Mouse (Mus musculus) layer of hippocampus, adult 9-10 months (tissue): ENCODE results near the gene Kank3.
"Not testable (repeated sequence)": the region's sequence is repeated elsewhere in the genome, so short reads cannot be mapped to it uniquely, and the experiment has no call there.

Experiments
- DNase-seq: peaks from one replicate; pipeline ENCODE4 v3.0.0; 2022; ENCODE audit warnings: low spot score

Kank3 gene

DNA sequence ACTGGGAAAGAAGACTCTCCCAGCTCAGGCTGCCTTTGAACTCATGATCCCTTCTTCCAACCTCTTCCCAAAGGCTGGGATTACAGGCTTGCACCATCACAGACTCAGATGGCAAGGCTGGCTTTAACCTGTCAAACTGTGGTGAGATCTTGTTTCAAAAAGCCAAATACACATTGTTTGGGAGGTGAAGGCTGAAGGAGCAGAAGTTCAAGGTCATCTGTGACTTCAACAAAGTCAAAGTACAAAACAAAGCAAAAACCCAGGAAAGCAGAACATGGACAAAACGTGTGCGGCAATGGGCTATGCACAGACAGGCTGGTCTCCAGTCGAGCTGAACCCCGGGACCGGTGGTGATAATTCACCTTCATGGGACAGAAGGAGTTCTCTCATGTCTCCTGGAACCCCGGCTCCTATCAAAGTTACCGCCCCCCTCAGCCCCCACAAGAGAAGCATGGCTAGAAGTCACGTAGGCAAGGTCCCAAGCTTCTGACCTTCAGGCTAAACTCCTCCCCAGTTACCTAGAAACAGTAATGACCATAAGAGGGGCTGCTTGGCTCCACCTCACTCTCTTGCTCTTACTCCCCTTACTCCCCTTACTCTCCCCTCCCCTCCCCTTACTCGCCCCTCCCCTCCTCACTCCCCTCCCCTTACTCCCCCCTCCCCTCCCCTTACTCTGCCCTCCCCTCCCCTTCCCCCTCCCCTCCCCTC lies 3.0 kb upstream of the Kank3 start:
- no peak for DNase-seq

DNA sequence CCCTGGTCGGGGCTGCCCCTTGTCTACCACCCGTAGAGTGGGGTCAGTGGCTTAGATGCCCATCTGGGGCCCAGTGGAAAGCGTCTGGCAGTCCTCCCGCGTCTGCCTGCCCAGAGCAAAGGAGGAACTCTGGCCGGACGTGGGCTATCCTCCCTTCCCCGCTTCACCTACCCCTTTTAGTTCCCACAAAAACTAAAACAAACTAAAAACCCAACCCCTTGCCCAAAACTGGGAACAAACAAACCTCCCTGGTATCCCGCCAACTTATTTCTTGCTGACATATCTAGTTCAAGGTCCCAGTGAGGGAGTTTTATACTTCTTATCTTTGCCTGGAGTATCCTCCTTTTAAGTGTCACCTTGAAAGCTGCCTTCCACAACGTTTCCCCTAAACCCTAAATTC lies 2.1 kb upstream of the Kank3 start:
- DNase-seq: no peak

DNA sequence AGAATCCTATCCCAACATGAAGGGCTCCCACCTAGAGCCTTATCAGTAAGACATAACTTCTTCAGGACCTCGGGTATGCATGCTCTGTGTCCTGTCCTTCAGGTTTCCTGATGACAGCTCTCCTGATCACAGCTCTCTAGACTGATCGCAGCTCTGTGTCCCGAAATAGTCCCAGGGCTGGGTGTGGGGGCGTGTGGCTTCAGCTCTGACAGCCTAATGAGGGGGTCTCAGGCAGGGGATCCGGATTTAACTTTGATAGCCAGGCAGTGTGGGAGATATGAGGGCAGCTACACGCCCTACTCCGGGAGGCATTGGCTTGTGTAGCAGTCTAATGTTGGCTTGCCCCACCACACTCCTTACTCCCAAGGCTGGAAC lies 810 bp downstream of the Kank3 start:
- DNase-seq: no peak

DNA sequence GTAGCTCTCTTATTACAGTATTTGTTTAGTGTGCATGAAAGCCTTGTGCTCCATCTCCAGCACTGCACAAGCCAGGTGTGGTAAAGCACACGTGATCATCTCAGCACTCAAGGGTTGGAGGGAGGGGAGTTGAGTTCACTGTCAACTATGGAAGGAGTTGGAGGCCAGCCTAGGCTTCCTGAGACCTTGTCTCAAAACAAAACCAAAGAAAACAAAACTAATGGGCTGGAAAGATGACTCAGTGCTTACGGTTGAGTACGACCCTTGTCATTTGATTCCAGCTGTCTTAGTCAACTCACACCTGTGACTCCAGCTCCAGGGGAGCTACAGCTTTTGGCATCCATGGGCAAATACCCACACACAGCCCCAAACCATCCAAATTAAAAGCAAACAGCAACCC lies 2.2 kb downstream of the Kank3 start:
- DNase-seq: no peak

DNA sequence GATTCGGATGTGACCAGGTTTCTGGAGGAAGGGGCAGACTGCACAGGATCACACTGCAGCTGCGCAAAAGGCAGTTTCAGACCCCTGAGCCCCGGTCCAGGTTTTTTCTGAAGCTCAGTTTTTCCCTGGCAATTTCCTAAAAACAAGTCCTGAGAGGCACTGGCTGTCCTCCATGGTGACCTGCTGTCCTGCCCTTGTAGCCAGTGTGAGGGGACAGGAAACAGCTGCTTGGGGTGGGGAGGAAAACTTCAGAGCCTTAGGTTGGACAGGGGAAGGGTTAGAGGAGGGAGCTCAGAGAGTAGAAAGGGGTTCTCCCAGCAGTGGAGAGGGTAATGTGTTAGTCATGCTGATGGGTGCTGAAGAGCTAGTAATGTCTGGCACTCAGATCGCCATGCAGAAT lies 2.7 kb downstream of the Kank3 start:
- DNase-seq: no peak

DNA sequence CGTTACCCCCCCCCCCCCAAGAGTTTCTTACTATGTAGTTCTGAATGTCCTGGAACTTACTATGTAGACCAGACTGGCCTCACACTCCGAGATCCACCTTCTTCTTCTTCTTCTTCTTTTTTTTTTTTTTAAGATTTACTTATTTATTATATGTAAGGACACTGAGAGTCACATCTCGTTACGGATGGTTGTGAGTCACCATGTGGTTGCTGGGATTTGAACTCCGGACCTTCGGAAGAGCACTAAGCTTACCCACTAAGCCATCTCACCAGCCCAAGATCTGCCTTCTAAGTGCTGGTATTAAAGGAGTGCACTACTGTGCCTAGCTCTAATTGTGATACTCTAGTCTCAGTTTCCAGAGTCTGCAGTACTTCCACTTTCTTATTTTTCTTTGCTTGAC lies 5.1 kb downstream of the Kank3 start:
- DNase-seq: no peak

DNA sequence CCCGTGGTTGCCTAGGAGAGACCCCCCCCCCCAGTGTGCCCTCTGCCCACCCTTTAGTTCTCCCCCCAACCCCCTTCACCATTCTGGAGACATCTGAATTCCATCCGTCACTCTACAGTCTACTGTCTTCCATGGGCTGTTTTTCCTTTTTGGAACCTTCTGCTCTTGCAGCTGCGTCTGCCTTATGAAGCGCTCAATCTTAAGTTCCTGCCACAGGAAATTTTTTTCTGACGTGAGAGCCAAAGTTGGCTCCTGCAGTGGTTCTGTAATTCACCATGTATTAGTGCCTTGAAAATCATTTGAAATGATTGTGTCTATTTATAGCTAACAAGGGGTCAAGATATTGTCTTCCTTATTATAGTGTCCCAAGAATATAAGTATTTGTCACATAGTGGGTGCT lies 6.3 kb downstream of the Kank3 start:
- DNase-seq: no peak

DNA sequence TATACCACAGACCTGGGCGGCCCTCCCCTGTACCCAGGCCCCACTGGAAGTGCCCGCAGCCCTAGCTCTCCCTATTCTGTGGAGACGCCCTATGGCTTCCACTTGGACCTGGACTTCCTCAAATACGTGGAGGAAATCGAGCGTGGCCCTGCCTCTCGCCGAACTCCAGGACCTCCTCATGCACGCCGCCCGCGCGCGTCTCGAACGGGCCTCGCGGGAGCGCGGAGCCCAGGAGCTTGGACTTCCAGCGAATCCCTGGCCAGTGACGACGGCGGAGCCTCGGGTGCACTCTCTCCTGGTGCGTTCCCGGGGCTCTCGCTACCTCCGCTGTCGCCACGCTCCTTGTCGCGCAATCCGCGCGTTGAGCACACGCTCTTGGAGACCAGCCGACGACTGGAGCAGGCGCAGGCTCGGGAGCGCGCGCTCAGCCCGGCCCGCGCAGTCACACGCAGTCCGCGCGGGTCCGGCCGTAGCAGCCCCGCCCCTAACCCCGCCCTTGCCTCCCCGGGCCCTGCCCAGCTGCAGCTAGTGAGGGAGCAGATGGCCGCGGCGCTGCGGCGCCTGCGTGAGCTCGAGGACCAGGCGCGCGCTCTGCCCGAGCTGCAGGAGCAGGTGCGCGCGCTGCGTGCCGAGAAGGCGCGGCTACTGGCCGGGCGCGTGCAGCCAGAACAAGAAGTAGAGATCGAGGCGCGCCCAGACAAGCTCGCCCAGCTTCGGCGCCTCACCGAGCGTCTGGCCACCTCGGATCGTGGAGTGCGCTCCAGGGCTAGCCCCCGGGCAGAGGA lies 7.1 kb downstream of the Kank3 start:
- peak; percentile 55 for DNase-seq

DNA sequence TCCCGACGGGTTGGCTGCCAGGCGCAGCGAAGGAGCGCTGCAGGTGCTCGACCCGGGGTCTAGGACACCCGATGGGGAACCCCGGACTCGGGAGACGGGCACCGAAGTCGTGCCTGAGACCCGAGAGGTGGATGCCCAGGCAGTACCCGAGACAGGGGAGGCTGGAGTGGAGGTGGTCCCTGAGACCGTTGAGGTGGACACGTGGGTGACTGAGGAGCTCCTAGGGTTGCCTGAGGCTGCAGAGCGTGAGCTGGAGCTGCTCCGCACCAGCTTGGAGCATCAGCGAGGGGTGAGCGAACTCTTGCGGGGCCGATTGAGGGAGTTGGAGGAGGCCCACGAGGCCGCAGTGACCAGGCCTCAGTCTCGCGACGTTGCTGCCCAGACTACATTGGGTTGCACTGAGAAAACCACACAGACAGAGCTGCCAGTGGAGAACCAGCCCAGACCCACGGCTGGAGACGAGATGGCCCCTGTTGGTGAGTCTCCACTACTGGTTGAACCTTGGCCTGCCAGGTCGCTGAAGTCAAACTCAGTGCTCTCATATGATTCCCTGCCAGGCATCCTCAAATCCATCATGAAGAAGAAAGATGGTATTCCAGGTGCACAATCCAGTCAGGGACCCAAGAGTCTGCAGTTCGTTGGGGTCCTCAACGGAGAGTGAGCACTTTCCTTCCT lies 7.8 kb downstream of the Kank3 start:
- DNase-seq: no peak

DNA sequence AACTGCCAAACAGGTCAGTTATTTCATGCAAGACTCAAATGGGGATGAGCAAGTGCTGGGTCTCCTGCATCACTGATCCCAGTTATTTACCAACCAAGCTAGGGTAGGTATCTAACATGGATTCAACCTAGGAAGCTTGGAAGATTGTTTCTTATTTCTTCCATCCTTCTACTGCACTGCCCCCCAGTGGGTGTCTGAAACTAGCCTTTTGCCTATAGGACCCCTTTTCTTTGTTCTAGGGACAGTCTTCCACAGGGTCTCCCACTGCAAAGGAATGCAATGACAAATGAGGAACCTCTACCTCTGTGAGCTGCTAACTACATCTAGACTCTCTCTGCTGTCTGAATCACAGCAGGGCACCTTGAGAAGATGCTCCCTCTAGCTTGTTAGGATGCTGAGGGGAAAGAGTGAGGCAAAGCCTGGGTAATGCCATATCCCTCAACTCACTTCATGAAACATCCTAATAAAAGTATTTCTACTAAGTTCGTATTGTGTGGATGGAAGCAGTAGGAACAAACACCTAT lies 12.2 kb downstream of the Kank3 start:
- no peak for DNase-seq

DNA sequence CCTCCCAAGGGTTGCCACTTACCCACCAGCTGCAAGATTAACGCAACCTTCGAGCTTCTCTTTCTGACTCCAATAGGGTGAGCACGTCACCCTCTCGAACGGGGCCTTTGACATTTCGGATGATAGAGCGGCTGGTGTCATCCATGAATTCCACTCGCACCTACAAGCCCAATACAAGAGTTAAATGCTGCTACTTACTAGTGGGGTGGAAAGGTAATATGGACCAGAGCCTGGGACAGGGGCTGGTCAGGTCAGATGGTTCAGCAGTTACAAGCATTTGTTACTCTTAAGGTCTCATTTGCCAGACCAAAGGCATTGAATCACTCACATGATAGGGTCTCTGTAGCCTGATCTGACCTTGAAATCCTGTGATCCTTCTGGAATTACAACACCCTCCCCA lies 12.9 kb downstream of the Kank3 start:
- not testable (repeated sequence) for DNase-seq

DNA sequence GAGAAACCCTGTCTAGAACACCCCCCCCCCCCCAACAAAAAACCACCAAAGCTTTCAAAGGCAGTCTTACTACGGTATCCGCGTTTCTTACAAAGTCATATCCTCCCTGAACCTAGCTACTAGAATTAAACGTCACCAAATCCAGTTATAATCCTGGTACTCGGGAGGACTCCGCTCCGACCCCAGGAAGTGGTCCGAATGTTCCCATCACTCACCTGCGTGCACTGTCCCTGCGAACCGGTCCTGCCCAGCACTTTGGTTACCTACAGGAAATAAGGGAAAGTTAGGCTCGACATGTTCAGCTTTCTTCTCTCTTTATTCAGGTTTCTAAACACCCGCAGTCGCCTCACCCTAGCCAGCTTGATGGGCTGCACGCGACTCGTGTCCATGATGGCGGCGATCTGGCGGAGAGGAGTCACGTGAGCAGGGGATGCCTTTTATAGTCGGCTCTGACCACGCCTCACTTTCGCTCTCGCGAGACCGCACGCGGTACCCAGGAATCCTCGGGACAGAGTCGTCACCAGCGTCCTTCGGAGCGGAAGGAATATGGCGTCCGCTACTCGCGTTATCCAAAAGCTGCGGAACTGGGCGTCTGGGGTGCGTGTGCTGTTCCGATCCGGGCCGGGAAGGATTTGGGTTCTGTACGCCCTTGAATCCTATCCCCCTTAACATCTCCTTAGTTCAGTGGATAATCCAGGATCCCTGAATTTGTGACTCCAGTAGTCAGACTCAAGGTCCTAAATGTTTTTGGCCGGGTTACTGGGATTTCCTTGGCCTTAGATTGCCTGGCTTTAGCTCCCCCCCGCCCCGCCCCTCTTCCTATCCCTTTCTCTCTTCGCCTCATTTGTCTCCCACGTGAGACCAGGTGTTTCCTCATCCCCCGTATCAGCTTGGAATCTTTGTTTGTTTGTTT lies 14.0 kb downstream of the Kank3 start, which contains the start of the genes Rps28 and Ndufa7:
TSS of gene Rps28 (minus strand) at position 479 of the 913 bp plus-strand sequence.
TSS of gene Ndufa7 (plus strand) at position 489 of the 913 bp plus-strand sequence.
- peak; percentile 97 for DNase-seq

DNA sequence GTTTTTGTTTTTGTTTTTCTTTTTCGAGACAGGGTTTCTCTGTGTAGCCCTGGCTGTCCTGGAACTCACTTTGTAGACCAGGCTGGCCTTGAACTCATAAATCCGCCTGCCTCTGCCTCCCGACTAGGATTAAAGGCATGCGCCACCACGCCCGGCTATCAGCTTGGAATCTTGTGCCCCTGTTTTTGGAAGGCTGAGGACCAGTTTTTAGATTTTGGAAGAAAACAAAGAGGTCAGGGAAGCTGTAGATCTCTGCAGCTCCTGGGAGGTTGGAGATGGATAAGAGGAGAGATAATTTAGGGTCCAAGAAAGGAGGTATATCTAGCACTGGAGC lies 14.6 kb downstream of the Kank3 start:
- DNase-seq: not testable (repeated sequence)

DNA sequence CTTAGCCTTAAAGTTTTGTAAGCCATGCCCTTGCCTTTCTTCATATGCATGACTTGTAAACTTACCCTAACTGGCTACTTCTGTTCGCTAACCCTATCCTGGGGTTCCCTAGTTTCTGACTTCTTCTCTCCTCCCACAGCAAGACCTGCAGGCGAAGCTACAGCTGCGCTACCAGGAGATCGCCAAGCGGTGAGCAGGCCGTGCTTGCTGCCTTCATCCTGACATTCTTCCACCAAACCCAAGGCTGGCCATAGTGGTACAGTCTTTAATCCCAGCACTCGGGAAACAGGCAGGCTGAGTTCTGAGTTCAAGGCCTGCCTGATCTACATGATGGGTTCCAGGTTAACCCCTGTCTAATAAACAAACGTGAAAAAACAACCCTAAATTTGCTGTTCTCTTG lies 15.1 kb downstream of the Kank3 start:
- DNase-seq: no peak

DNA sequence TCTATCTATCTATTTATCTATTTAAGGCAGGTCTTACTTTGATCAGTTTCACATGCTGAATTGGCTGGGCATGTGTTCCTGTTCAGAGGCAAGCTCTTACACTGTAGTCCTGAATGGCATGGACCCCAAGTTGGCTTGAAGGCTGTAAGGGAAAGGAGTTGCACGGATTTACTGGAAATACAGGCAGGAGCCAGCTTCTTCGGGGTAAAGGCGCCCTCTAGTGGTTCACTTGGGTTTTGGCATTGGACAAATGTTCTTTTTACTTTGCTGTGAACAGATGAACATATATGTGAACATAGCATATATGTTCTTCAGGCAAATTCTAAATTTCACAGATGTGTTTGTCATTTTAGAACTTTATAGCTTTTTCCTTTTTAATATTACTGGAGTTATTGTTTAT lies 16.5 kb downstream of the Kank3 start:
- peak; percentile 55 for DNase-seq

DNA sequence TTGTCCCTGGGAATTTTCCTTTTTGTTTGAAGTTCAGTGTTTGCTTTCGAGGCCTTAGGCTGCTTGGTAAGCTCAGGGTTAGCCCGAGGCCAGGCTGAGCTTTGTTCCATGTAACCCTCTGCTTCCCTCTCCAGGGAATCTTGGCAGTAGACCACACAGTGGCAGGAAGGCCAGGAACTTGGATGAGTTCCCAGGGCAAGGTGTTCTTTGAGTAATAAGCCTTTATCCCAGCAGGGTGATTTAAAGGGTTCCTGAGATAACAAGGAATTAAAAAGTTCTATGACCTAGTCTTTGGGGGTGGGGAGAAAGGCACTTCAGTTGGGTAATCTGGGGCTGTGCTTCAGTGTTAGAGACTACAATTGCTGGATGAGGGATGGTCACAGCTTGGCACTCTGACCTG lies 18.6 kb downstream of the Kank3 start:
- DNase-seq: no peak

DNA sequence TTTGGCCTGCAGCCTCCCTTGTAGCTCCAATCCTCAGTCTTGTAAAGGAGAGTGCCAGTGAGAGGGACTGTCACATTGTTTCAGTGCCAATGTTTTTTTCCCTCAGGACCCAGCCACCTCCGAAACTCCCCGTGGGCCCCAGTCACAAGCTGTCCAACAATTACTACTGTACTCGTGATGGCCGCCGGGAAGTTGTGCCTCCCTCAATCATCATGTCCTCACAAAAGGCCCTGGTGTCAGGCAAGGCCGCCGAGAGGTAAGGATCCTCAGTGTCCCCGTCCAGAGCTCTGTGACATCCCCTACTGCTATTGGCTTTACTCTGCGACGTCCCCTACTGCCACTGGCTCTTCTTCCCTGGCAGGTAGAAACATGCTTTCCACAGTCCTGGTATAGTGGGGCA lies 19.2 kb downstream of the Kank3 start:
- DNase-seq: no peak

DNA sequence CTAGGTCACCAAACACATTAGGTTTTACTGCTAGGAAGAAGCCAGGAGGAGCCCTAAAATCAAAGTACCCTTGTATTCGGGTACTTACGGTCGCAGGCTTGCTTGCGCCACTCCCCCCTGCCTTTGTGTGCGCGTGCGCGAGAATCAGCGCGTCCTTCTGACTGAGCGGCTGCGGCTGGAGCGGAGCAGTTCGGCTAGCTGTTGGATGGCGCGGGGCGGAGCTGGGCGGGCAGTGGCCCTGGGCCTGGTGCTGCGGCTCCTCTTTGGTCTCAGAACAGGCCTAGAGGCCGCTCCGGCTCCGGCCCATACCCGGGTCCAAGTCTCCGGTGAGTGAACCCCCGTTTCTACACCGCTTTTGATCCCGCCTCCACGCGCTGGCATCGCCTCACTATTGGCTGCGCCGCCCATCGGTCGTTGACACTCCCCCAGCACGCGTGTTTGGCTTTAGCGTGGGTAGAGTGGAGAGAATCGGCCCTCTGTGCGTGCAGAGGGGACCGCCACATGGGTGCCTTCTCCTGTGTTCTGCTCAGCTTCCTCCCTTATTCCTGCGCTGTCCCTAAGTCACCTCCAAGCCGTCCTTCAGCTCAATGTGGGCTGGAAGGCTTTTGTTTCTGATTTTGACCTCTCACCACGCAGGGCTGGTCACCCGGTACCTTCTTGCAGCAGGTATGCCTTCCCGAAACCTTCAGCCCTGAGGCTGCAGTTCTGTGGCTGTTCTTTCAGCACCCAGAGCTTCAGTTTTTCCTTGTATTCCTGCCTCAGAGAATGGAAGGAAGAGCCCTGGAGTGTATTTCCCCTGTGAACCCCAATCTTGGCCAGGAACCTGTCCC lies 32.9 kb downstream of the Kank3 start, which contains the start of gene Cd320:
TSS of gene Cd320 (plus strand) at position 126 of the 830 bp plus-strand sequence.
- peak; percentile 86 for DNase-seq

DNA sequence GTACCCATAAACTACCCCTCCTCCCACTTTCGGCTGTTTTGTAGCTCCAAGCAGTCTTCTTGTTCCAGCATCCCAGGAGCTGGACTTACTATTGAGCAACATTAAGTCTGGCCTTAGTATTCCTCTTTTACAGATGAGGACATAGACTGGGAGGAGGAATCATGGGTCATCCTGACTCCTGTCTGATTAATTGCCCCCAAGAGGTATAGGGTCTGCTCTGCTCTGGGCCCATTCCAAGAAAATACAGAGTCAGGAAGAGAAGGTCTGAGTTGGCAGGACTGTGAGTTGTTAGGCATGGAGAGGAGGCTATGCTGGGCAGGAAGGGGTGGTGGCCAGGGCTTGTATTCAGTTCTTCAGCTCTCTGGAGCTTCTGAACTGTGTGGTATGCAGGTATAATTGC lies 33.9 kb downstream of the Kank3 start:
- DNase-seq: no peak

DNA sequence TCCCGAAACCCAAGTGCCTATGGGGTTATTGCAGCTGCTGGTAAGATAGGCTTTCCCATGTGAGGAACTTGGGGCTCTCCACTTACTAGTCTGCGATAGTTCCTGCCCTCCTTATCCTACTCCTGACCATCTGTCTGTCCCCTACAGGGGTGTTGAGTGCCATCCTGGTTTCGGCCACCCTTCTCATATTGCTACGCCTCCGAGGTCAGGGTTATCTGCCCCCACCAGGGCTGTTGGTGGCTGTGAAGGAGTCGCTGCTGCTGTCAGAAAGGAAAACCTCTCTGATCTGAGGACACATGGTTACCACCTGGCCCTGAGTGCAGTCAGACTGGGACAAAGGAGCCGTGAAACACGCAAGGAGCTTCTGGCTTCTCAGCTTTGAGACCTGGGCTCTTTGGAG lies 37.8 kb downstream of the Kank3 start:
- no peak for DNase-seq

DNA sequence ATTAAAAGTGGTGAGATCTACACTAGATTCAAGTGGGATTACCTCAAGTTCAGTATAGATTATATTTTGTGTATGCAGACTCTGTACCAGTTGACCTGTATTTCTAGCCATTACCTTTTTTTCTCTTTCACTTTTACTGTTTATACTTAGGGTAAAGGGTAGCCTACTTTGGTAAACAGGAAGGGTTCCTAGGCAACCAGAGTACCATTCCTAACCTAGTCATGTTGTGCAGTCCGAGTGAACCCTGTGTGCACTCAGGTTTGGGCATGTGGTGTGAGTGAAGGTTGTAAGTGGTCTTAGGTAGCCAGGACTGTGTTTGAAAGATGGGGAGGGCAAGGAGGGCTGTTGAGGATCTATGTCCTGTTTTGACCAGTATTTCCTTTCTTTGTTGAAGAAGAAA lies 41.0 kb downstream of the Kank3 start:
- no peak for DNase-seq
